Mouse (Mus musculus) testis, adult 2 months (tissue): ENCODE results near the gene Gcdh.

ENCODE experiments used
- CTCF ChIP-seq: fragments of 200-500 bp; IDR thresholded peaks from 2 replicates; pipeline ENCODE4 v1.5.1; 2012; ENCODE audit warnings: low read depth, mild to moderate bottlenecking, inconsistent platforms, low read length, moderate library complexity; ENCODE audit not compliant: control insufficient read depth, insufficient read depth, insufficient replicate concordance
- POLR2A ChIP-seq: fragments of 200-500 bp; IDR thresholded peaks from 2 replicates; pipeline ENCODE4 v1.6.1; 2012; ENCODE audit warnings: low read depth, mild to moderate bottlenecking, inconsistent platforms, low read length, moderate library complexity; ENCODE audit not compliant: control insufficient read depth

DNA sequence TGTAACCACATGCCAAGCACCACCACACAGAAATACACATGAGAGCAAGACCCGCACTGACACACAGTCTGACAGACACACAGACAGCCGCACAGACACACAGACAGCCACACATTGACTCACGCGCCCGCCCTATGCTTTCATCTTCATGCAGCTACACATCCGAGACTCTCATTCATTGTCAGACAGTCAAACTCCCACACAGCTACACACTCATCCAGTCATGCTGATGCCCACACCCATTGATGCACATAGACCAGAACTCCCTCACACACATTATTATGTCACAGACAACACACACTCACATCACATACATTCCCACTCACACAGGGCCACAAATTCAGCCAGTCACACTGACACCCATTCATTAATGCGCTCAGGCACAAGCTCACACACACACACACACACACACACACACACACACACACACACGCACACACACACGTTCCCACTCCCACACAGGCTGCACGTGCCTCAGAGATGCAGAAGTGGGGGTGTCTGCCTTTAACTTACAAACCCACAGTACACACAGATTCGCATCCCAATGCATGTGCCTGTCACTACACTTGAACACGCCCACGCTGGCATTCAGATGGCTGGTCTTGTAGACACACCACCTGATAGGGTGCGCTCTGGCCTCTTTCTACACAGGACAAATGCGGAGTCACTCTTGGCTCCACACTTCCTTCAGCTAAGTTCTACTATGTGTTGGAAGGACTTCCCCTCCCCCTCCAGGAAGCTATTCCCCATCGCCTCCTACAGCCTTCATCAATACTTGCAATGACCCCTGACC, 40.2 kb upstream of the Gcdh start:
- TF ChIP-seq CTCF = no peak
- TF ChIP-seq POLR2A = no peak
